Mouse (Mus musculus): ENCODE results near the gene Fam83f.

DNA sequence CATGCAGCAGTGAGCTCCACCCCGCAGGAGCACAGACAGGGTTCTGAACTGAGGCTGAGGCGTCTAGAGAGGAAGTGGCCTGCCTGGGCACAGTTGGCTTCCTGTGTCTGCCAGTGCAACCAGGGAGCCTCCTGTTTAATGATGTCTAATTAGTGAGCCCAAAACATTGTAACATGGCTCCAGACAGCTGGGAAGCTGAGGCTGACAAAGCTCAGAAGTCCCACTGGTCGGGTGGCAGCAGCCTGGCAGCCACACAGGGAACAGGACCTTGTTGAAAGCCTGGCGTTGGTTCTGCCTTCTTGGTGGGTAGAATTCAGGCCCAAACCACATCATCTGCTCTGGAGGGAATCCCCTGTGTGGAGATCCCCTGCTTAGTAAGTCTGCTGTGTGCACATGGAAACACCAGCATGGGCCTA lies 9.8 kb downstream of the Fam83f start:
- TF ChIP-seq POLR2A (IDR thresholded peaks at IDR 0.05; ENCODE audit: insufficient read depth, low read depth, low read length): no peak
- no peak for TF ChIP-seq CTCF (IDR thresholded peaks at IDR 0.05)
- TF ChIP-seq EP300 (IDR thresholded peaks at IDR 0.05; ENCODE audit: insufficient read depth, low read depth, low read length): no peak
